Mouse (Mus musculus) ES-E14 (cell line): ENCODE measurements at regions not wholly inside any gene's neighbourhood (a gene's known extent, or its start where the extent isn't known, plus 50 kb on each side); places are given as distances from the start of the nearest gene placed in this dataset.

ENCODE experiments used
- CHD2 ChIP-seq: IDR thresholded peaks from 2 replicates; pipeline ENCODE4 v1.6.1; 2014; ENCODE audit warnings: mild to moderate bottlenecking, low read depth, low read length, inconsistent platforms
- MAFK ChIP-seq: IDR thresholded peaks from 2 replicates; pipeline ENCODE4 v1.6.1; 2014; ENCODE audit warnings: mild to moderate bottlenecking, low read depth, low read length, inconsistent platforms; ENCODE audit not compliant: insufficient read depth
- ZC3H11A ChIP-seq: IDR thresholded peaks from 2 replicates; pipeline ENCODE4 v1.6.1; 2012; ENCODE audit warnings: low read depth, mild to moderate bottlenecking, inconsistent platforms, low read length, borderline replicate concordance
- ZNF384 ChIP-seq: IDR thresholded peaks from 2 replicates; pipeline ENCODE4 v1.6.1; 2012; ENCODE audit warnings: low read depth, low read length, inconsistent platforms

DNA sequence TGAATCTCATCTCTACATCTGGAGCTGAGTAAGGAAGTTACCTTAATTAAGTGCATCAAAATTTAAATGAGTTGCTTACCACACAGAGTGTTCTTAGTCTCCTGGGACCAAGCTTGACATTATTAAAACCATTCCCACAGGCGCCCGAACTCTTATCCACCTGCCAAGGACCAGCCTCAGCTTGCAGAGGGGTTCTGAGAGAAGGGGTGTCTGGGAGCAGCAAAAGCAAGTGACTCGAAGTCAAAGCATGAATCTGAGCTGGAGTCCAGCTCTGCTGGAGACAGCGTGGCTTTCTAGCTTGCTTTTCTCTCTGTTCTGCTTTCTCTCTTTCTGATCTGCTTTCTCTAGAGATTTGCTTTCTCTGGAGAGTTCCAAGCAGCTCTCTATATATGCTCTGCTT lies 223.0 kb upstream of the Zfp637 start:
- TF ChIP-seq ZC3H11A (no peak), CHD2 (no peak), MAFK (no peak), ZNF384 (no peak)
